Mouse (Mus musculus): ENCODE results near the gene Hsd17b3. TPM values are rescaled to one million over a fixed set of nuclear protein-coding genes. Genes with fewer than 3 reads are reported as not detected.

The Hsd17b3 gene
- not detected in 2 replicates for polyA plus RNA-seq (2012; rRNA removed)

GRCm38 (mm10) chr13:64089130-64089529 is at the start of gene Hsd17b3:
TSS of gene Hsd17b3 (minus strand) at chr13:64089230.
- Histone ChIP-seq H3K27me3 (replicated peaks; ENCODE audit: control insufficient read depth, insufficient read depth, low read length) (no peaks in the 10 kb centered on the region; the same call in 1 of the 2 replicates), H3K4me3 (ENCODE audit: insufficient read depth, low read depth, low read length) (no peak within 1 kb of the TSS), H3K4me1 (ENCODE audit: control insufficient read depth, insufficient read depth, low read length) (no peaks in the 10 kb centered on the region), H3K27ac (ENCODE audit: insufficient read depth, low read depth, low read length) (no peak within 1 kb of the TSS), H3K36me3 (ENCODE audit: control insufficient read depth, insufficient read depth, low read length) (no peaks in the 10 kb centered on the region)
- DNase-seq, result no peak
- 78% methylated on average over 4 of the region's 4 CpGs for WGBS
- no peak for TF ChIP-seq CTCF (conservative IDR thresholded peaks at IDR 0.05; ENCODE audit: insufficient read depth, insufficient read length, low read depth, low read length)
- TF ChIP-seq POLR2A (IDR thresholded peaks at IDR 0.05; ENCODE audit: low read depth, low read length), result no peak

GRCm38 (mm10) chr13:64129616-64130375 is 40.8 kb upstream of the Hsd17b3 start:
- TF ChIP-seq POLR2A (IDR thresholded peaks at IDR 0.05; ENCODE audit: low read depth, low read length) (no peak), CTCF (conservative IDR thresholded peaks at IDR 0.05; ENCODE audit: insufficient read depth, insufficient read length, low read depth, low read length) (peak; percentile 35; the same call in 1 of the 2 replicates)
- WGBS, result 18% methylated on average over 15 of the region's 15 CpGs
- H3K4me1 ChIP-seq (ENCODE audit: control insufficient read depth, insufficient read depth, low read length), result peaks cover 5% of the 10 kb centered on the region; the same call in 1 of the 2 replicates
- no peaks in the 10 kb centered on the region for H3K27me3 ChIP-seq (replicated peaks; ENCODE audit: control insufficient read depth, insufficient read depth, low read length)
- H3K36me3 ChIP-seq (ENCODE audit: control insufficient read depth, insufficient read depth, low read length), result no peaks in the 10 kb centered on the region; the same call in 1 of the 2 replicates
- H3K4me3 ChIP-seq (ENCODE audit: insufficient read depth, low read depth, low read length), result peak overlapping the region; percentile 66
- H3K27ac ChIP-seq (ENCODE audit: insufficient read depth, low read depth, low read length), result peak overlapping the region; percentile 88
- peak; percentile 92 for DNase-seq

- Histone ChIP-seq H3K36me3 (ENCODE audit: control insufficient read depth, insufficient read depth, low read length) (no peaks in the 10 kb centered on the region), H3K4me1 (ENCODE audit: control insufficient read depth, insufficient read depth, low read length) (peaks cover 5% of the 10 kb centered on the region; the same call in 1 of the 2 replicates), H3K4me3 (ENCODE audit: insufficient read depth, low read depth, low read length) (peak within 1 kb of the TSS; percentile 66), H3K27ac (ENCODE audit: insufficient read depth, low read depth, low read length) (peak within 1 kb of the TSS; percentile 88), H3K27me3 (replicated peaks; ENCODE audit: control insufficient read depth, insufficient read depth, low read length) (no peaks in the 10 kb centered on the region)
- TF ChIP-seq CTCF (conservative IDR thresholded peaks at IDR 0.05; ENCODE audit: insufficient read depth, insufficient read length, low read depth, low read length), result no peak
- TF ChIP-seq POLR2A (IDR thresholded peaks at IDR 0.05; ENCODE audit: low read depth, low read length), result peak; percentile 18
- 5% methylated on average over 44 of the region's 44 CpGs for WGBS
- peak; percentile 86 for DNase-seq
These were observed 40.0 kb upstream of the Hsd17b3 start, which contains the start of gene Slc35d2 for GRCm38 (mm10) chr13:64128858-64129615. TSS of gene Slc35d2 (minus strand) at chr13:64129368.

- TF ChIP-seq POLR2A (IDR thresholded peaks at IDR 0.05; ENCODE audit: low read depth, low read length), result no peak
- no peak for TF ChIP-seq CTCF (conservative IDR thresholded peaks at IDR 0.05; ENCODE audit: insufficient read depth, insufficient read length, low read depth, low read length)
- no peak for DNase-seq
- H3K4me3 ChIP-seq (ENCODE audit: insufficient read depth, low read depth, low read length), result no peak overlapping the region
- no peaks in the 10 kb centered on the region for H3K27me3 ChIP-seq (replicated peaks; ENCODE audit: control insufficient read depth, insufficient read depth, low read length)
- H3K36me3 ChIP-seq (ENCODE audit: control insufficient read depth, insufficient read depth, low read length), result no peaks in the 10 kb centered on the region
- H3K4me1 ChIP-seq (ENCODE audit: control insufficient read depth, insufficient read depth, low read length), result peaks cover 8% of the 10 kb centered on the region; the same call in 1 of the 2 replicates
- WGBS, result 77% methylated on average over 4 of the region's 4 CpGs
- H3K27ac ChIP-seq (ENCODE audit: insufficient read depth, low read depth, low read length), result no peak overlapping the region
These were observed 37.3 kb upstream of the Hsd17b3 start for GRCm38 (mm10) chr13:64126316-64126715.

- 64% methylated on average over 6 of the region's 6 CpGs for WGBS
- no peak for TF ChIP-seq CTCF (conservative IDR thresholded peaks at IDR 0.05; ENCODE audit: insufficient read depth, insufficient read length, low read depth, low read length)
- TF ChIP-seq POLR2A (IDR thresholded peaks at IDR 0.05; ENCODE audit: low read depth, low read length), result no peak
- DNase-seq, result peak; percentile 52
These were observed 35.9 kb upstream of the Hsd17b3 start for GRCm38 (mm10) chr13:64124886-64125285.

GRCm38 (mm10) chr13:64123491-64124188 is 34.6 kb upstream of the Hsd17b3 start:
- Histone ChIP-seq H3K36me3 (ENCODE audit: control insufficient read depth, insufficient read depth, low read length) (no peaks in the 10 kb centered on the region; the same call in 1 of the 2 replicates), H3K27ac (ENCODE audit: insufficient read depth, low read depth, low read length) (no peak overlapping the region; the same call in 1 of the 2 replicates), H3K4me1 (ENCODE audit: control insufficient read depth, insufficient read depth, low read length) (peaks cover 3% of the 10 kb centered on the region; the same call in 1 of the 2 replicates), H3K27me3 (replicated peaks; ENCODE audit: control insufficient read depth, insufficient read depth, low read length) (no peaks in the 10 kb centered on the region), H3K4me3 (ENCODE audit: insufficient read depth, low read depth, low read length) (no peak overlapping the region)
- WGBS, result 55% methylated on average over 6 of the region's 6 CpGs
- DNase-seq, result peak; percentile 83
- no peak for TF ChIP-seq CTCF (conservative IDR thresholded peaks at IDR 0.05; ENCODE audit: insufficient read depth, insufficient read length, low read depth, low read length)
- no peak for TF ChIP-seq POLR2A (IDR thresholded peaks at IDR 0.05; ENCODE audit: low read depth, low read length)

More at GRCm38 (mm10) chr13:64124886-64125285, 35.9 kb upstream of the Hsd17b3 start:
- Histone ChIP-seq H3K36me3 (ENCODE audit: control insufficient read depth, insufficient read depth, low read length) (no peaks in the 10 kb centered on the region; the same call in 1 of the 2 replicates), H3K27me3 (replicated peaks; ENCODE audit: control insufficient read depth, insufficient read depth, low read length) (no peaks in the 10 kb centered on the region), H3K27ac (ENCODE audit: insufficient read depth, low read depth, low read length) (no peak overlapping the region), H3K4me3 (ENCODE audit: insufficient read depth, low read depth, low read length) (no peak overlapping the region), H3K4me1 (ENCODE audit: control insufficient read depth, insufficient read depth, low read length) (peaks cover 3% of the 10 kb centered on the region; the same call in 1 of the 2 replicates)
